Mouse (Mus musculus) liver, adult 2 months (tissue): ENCODE measurements around the gene Dgkq.
A peak's percentile ranks its signal among the peaks of the same experiment; 100 is the strongest.

Experiments used
- CTCF ChIP-seq: fragments of 200-500 bp; IDR thresholded peaks from 2 replicates; pipeline ENCODE4 v1.5.1; 2011; ENCODE audit warnings: low read depth, low read length, control low read depth
- POLR2A ChIP-seq: fragments of 200-500 bp; IDR thresholded peaks from 2 replicates; pipeline ENCODE4 v1.6.1; 2011; ENCODE audit warnings: low read length, control low read depth; ENCODE audit not compliant: insufficient read depth; ENCODE audit errors: extremely low read depth

DNA sequence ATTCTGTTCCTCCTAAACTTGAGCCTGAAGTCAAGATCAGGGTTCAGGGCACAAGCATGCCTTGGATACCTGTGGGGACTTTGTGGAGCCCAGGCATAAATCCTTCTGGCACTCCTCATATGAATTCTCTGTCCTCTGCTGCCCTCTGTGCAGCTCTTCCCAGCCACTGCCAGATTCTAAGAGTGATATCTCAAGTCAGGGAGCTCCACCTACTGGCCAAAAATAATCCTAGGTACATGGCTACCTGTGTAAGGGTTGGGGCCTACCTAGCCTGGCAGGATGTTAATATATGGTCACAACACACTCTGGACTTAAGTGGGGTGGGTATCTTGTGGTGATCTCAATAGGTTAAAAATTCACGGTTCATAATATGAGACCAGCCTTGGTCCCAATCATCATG lies 17.6 kb downstream of the Dgkq start:
- peak; percentile 29; the same call in 1 of the 2 replicates for TF ChIP-seq CTCF
- no peak for TF ChIP-seq POLR2A
